Mouse (Mus musculus): ENCODE results near the gene Shf.

DNA sequence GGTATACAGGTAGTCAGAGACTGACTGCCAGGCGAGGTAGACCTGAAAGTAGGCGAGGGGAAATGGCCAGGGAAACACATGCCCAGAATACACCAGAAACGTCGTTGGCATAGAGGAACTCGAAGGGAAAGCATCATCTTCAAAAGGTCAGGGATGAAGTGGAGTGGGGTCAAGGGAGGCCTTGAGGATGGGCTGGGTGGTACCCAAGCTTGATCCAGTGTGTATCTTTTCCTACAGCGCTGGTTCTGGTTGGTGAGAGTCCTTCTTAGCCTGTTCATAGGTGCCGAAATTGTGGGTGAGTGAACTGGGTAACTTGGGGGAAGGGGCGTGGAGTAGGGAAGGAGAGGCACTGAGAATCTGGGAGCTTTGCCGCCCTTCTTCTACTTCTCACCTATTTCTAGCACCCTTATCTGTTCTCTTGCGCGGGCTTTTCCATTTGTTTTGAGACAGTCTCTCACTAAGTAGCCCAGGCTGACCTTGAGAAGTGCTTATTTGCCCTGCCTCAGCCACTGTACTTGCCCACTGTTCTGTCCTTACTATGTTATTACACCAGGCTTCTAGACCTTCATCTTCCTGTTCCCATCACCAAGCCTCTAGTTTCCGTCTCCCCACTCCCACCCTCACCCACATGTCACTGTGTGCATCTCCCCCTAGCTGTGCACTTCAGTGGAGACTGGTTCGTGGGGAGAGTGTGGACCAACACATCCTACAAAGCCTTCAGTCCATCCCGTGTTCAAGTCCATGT, 68.9 kb downstream of the Shf start:
- TF ChIP-seq CTCF (IDR thresholded peaks at IDR 0.05) (no peak), POLR2A (IDR thresholded peaks at IDR 0.05; ENCODE audit: insufficient read depth, low read depth, low read length) (no peak), EP300 (IDR thresholded peaks at IDR 0.05; ENCODE audit: insufficient read depth, low read depth, low read length) (no peak)

All from heart, adult 2 months (tissue).